Mouse (Mus musculus) G1E (cell line): ENCODE measurements at regions not wholly inside any gene's neighbourhood (a gene's known extent, or its start where the extent isn't known, plus 50 kb on each side); places are given as distances from the start of the nearest gene placed in this dataset.

Experiments
- CTCF ChIP-seq: IDR thresholded peaks from 2 replicates; pipeline ENCODE4 v1.5.1; 2012; ENCODE audit warnings: low read depth, low read length, inconsistent platforms, mixed read lengths
- GATA2 ChIP-seq: IDR thresholded peaks from 2 replicates; pipeline ENCODE4 v1.6.1; 2012; ENCODE audit warnings: low read depth, low read length, inconsistent platforms, borderline replicate concordance
- TAL1 ChIP-seq: conservative IDR thresholded peaks from 2 replicates; pipeline ENCODE4 v1.6.1; 2012; ENCODE audit warnings: low read depth, low read length, inconsistent platforms, mixed read lengths

DNA sequence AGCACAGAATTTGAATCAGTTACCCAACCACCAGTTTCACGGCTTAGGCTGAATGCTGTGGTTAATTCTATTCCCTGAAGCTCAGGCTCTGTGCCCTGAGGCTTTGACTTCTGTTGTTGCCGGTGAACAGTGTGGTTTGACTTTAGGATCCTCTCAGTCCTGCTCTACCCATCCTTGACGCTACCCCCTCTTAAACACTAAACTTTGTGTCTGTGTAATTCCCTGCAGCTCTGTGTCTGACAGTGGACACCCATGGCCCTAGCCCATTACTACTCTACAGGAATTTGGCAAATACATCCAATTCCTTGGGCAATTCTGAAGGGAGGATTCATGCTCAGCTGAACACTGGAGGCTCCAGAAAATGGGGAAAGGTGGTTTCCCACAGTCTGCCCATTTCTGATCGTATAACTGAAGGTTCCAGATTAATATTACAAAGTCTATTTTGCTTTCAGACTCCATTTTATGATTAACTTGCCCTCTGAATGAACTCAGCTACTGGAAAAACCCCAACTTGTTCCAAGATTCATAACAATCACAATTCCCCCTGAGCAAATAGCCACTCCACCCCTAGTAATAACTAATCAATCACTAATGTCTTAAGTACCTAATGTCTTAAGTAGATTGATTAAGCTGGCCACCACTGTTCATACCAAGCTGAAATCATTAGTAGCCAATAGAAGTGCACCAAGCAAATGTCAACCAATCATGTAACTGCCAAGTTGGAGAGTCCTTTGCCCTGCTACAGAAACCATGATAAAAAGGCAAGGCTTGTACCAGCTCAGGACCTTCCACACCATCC is 182.6 kb downstream of the Ice1 start:
- no peak for TF ChIP-seq CTCF
- TF ChIP-seq GATA2, result no peak
- TF ChIP-seq TAL1, result no peak
